Mouse (Mus musculus) spleen, adult 2 months (tissue): Measurements from ENCODE around the gene Tll2.

Experiments
- CTCF ChIP-seq: fragments of 200-500 bp; IDR thresholded peaks from 2 replicates; pipeline ENCODE4 v1.5.1; 2011; ENCODE audit warnings: mild to moderate bottlenecking, inconsistent platforms; ENCODE audit not compliant: insufficient read depth, insufficient read length, insufficient replicate concordance; ENCODE audit errors: extremely low read depth
- POLR2A ChIP-seq: fragments of 200-500 bp; IDR thresholded peaks from 2 replicates; pipeline ENCODE4 v1.6.1; 2011; ENCODE audit warnings: low read depth, low read length, inconsistent platforms

DNA sequence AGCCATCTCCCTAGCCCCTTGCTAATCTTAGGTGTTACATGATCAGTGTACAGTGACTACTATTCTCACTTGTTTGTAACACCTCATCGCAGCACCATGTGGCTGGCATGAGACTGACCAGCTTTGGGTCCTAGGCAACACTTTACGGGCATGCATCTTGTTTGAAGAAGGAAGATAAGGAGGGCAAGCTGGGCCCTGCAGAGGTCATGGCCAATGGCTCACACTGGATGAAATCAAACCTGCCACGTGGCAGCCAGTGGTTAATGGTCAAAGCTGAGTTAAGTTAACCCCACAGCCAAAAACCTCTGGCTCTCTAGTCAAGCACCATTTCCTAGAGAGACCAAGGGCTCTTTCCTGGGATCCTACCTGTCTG, 158.5 kb downstream of the Tll2 start:
- no peak for TF ChIP-seq CTCF
- TF ChIP-seq POLR2A: no peak
